8 mouse cellular contexts compared by ENCODE assay signal in genomic region chr1:30948361-30948949, GRCm38 (mm10). TPM values are rescaled to one million over a fixed set of nuclear protein-coding genes. Genes with fewer than 3 reads are reported as not detected.
A peak's percentile ranks its signal among the peaks of the same experiment; 100 is the strongest.
DNase-seq lines count a peak whose midpoint lies in the region; ATAC-seq and TF ChIP-seq lines count a peak whose summit lies in the region.

No protein-coding gene starts in this region.

- H3K9me3 ChIP-seq in liver, embryonic 13.5 days (replicated peaks), result no peaks in the 10 kb centered on the region
- H3K9me3 ChIP-seq in neural tube, embryonic 11.5 days (ENCODE audit: control insufficient read depth, low read length), result no peaks in the 10 kb centered on the region

- TF ChIP-seq POLR2A in bone marrow macrophage, adult 2 months (IDR thresholded peaks at IDR 0.05; ENCODE audit: borderline replicate concordance, low read depth, low read length), result no peak
- no peak for TF ChIP-seq POLR2A in embryonic fibroblast, embryonic 13.5 days (IDR thresholded peaks at IDR 0.05; ENCODE audit: low read depth, low read length)

- peak; percentile 29; the same call in 1 of the 2 replicates for TF ChIP-seq CTCF in bone marrow macrophage, adult 2 months (IDR thresholded peaks at IDR 0.05; ENCODE audit: low read depth, low read length)
- no peak for TF ChIP-seq CTCF in embryonic fibroblast, embryonic 13.5 days (IDR thresholded peaks at IDR 0.05; ENCODE audit: borderline replicate concordance, insufficient read depth, low read length)

- H3K9ac ChIP-seq in liver, embryonic 13.5 days, result peak overlapping the region; percentile 95
- peak overlapping the region; percentile 97 for H3K9ac ChIP-seq in neural tube, embryonic 11.5 days (ENCODE audit: low read length)

- ATAC-seq in liver, embryonic 13.5 days (ENCODE audit: low read depth), result no peak
- ATAC-seq in neural tube, embryonic 11.5 days (ENCODE audit: insufficient read depth, low FRiP score, low TSS enrichment), result no peak

- peak; percentile 49 to 50 for DNase-seq in right cerebral cortex, postnatal 10 days (ENCODE audit: low spot score in 2 of 2)
- DNase-seq in right cerebral cortex, postnatal 36 days (ENCODE audit: low spot score in 2 of 2), result no peak
- DNase-seq in induced T-regulatory cell, adult 2 months (ENCODE audit: low read depth), result peak; percentile 66
- peak; percentile 21 for DNase-seq in liver, embryonic 13.5 days
- DNase-seq in neural tube, embryonic 11.5 days (ENCODE audit: low spot score), result peak; percentile 63
- no peak for DNase-seq in frontal cortex, postnatal 25 days (ENCODE audit: low spot score in 2 of 2)

- no peaks in the 10 kb centered on the region for H3K27me3 ChIP-seq in liver, embryonic 13.5 days
- H3K27me3 ChIP-seq in neural tube, embryonic 11.5 days (ENCODE audit: control insufficient read depth, insufficient read depth, low read length), result no peaks in the 10 kb centered on the region

- H3K4me3 ChIP-seq in bone marrow macrophage, adult 2 months (ENCODE audit: insufficient read depth, low read length), result peak overlapping the region; percentile 84
- peak overlapping the region; percentile 97 for H3K4me3 ChIP-seq in embryonic fibroblast, embryonic 13.5 days (ENCODE audit: insufficient read depth, low read length)
- H3K4me3 ChIP-seq in liver, embryonic 13.5 days (replicated peaks), result peak overlapping the region; percentile 90
- peak overlapping the region; percentile 90 for H3K4me3 ChIP-seq in neural tube, embryonic 11.5 days (ENCODE audit: low read depth, low read length)

- H3K4me2 ChIP-seq in liver, embryonic 13.5 days, result peak overlapping the region; percentile 78
- H3K4me2 ChIP-seq in neural tube, embryonic 11.5 days (ENCODE audit: low read depth), result peak overlapping the region; percentile 45

- WGBS in liver, embryonic 13.5 days (ENCODE audit: insufficient replicate concordance), result under 1% methylated on average over 16 of the region's 16 CpGs
- under 1% methylated on average over 16 of the region's 16 CpGs for WGBS in neural tube, embryonic 11.5 days

- peak overlapping the region; percentile 85 for H3K27ac ChIP-seq in bone marrow macrophage, adult 2 months (ENCODE audit: insufficient read depth, low read depth, low read length)
- H3K27ac ChIP-seq in embryonic fibroblast, embryonic 13.5 days (ENCODE audit: insufficient read depth, low read length), result peak overlapping the region; percentile 92
- peak overlapping the region; percentile 93 for H3K27ac ChIP-seq in liver, embryonic 13.5 days
- peak overlapping the region; percentile 98 for H3K27ac ChIP-seq in neural tube, embryonic 11.5 days (ENCODE audit: low read depth, low read length)

- peaks cover 22% of the 10 kb centered on the region for H3K36me3 ChIP-seq in liver, embryonic 13.5 days
- peaks cover 14% of the 10 kb centered on the region for H3K36me3 ChIP-seq in neural tube, embryonic 11.5 days (ENCODE audit: control insufficient read depth, insufficient read depth, low read length)

- H3K4me1 ChIP-seq in bone marrow macrophage, adult 2 months (ENCODE audit: control insufficient read depth, insufficient read depth, low read length), result peaks cover 6% of the 10 kb centered on the region; the same call in 1 of the 2 replicates
- no peaks in the 10 kb centered on the region; the same call in 1 of the 2 replicates for H3K4me1 ChIP-seq in embryonic fibroblast, embryonic 13.5 days (ENCODE audit: control insufficient read depth, insufficient read depth, low read length)
- peaks cover 14% of the 10 kb centered on the region for H3K4me1 ChIP-seq in liver, embryonic 13.5 days (replicated peaks)
- H3K4me1 ChIP-seq in neural tube, embryonic 11.5 days (ENCODE audit: control insufficient read depth, insufficient read depth, low read length), result peaks cover 2% of the 10 kb centered on the region; the same call in 1 of the 2 replicates

RNA-seq across cellular contexts. Expression of gene AC153137.1, which starts 29.3 kb away (rescaled TPM):
- not detected in 2 replicates for polyA plus RNA-seq in bone marrow macrophage, adult 2 months (2012; ENCODE audit: insufficient read depth, insufficient read length, missing spikeins)
- not detected in 2 replicates for polyA plus RNA-seq in embryonic fibroblast, embryonic 13.5 days (2011; ENCODE audit: insufficient read length, low read depth, missing spikeins)
- not detected in 2 replicates for polyA plus RNA-seq in liver, embryonic 13.5 days (2015; fragmentation: Nextera tagmentation; extraction: Ambion mirVana)
- not detected in 2 replicates for polyA plus RNA-seq in neural tube, embryonic 11.5 days (2014; fragmentation: Nextera tagmentation; extraction: Ambion mirVana)

Comparison
In these comparisons a context has a peak if more than half of its experiments do, and no peak if none do; other contexts are left out.
1. DNase-seq: peak in right cerebral cortex, postnatal 10 days (2 of 2), induced T-regulatory cell, adult 2 months (single experiment), liver, embryonic 13.5 days (single experiment) and neural tube, embryonic 11.5 days (single experiment); none in right cerebral cortex, postnatal 36 days (0 of 2) and frontal cortex, postnatal 25 days (0 of 2).
2. Peak in every context shown above with its lines, with median percentiles within 50 percentile points of each other: H3K27ac ChIP-seq and H3K4me3 ChIP-seq.